Mouse (Mus musculus) adrenal gland, adult (tissue): ENCODE measurements around the gene Tcl1b3.

ENCODE experiments used
- DNase-seq, 2 experiments: peaks; one replicate each; pipeline ENCODE4 v3.0.0; 2022 to 2023; ENCODE audit warnings: low spot score in 1 of 2; ENCODE audit not compliant: inconsistent age in 2 of 2

Gene Tcl1b3

GRCm38 (mm10) chr12:105224621-105225320 is 33.9 kb downstream of the Tcl1b3 start:
- DNase-seq: no peak

DNA sequence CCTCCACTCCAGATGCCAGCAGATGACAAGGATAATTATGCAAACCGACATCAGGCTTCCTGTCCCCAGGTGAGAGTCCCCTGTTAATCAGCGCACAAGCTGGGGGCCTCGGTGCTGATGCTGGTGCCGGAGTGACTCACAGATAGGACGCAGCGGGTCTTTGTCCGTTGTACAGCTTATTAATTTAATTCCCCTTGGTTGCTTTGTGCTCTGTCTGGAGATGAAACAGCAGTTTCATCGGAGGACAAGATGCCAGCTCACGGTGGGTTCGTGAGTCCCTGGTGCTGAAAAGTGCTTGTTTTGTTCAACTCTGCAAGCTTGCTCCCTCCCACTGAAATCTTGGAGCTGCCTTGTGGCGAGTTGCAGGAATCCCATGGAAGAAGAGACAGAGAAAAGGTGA is 43.5 kb downstream of the Tcl1b3 start:
- DNase-seq: no peak

DNA sequence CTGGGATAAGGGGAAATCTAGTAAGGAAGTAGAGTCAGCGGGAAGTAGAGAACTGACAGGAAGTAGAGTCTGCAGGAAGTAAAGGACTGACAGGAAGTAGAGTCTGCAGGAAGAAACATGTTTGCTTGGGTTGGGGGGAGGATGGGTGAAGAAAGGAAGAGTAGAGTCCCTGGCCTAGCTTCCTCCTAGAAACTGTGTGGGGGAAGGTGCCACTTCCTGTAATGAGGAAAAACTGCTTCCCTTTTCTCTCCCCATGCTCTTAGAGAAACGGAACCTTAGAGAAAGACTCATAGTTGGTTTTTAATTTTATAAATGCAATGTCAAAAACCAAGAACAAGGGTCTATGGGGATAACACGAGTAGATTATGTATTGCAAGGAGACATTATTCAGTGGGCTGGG is 44.2 kb downstream of the Tcl1b3 start:
- no peak for DNase-seq

DNA sequence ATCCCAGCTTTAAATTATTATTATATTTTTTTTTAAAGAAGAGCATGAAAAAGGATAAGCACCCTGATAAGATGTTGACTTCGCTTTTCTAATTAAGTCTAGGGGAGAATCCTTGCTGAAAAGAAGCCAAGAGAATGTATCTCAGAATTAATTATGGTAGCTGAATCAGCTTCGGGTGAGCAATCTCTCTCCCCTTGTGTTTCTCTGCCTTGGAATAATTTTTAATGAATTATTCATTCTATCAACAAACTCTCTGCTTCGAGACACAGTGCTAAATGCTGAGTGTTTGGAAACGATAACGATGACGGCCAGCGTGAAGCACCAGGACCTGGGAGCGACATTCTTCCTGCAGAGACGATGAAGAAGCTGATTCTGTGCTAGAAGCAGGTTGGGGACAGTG is 48.2 kb downstream of the Tcl1b3 start:
- DNase-seq: no peak
